Mouse (Mus musculus) kidney, embryonic 16.5 days (tissue): Measurements from ENCODE around the gene Zmynd12. TPM values are rescaled to one million over a fixed set of nuclear protein-coding genes. Genes with fewer than 3 reads are reported as not detected.

Source experiments
- ATAC-seq: fragments of 200-750 bp; cut with Nextera tagmentation; 2 replicates; pipeline ENCODE4 v1.8.0; 2017; ENCODE audit warnings: moderate TSS enrichment; ENCODE audit not compliant: low FRiP score, low TSS enrichment
- H3K27ac ChIP-seq: fragments of 300-500 bp; sonication (generic); 2 replicates; pipeline ENCODE4 v1.5.1; 2014; ENCODE audit warnings: low read length
- H3K27me3 ChIP-seq: fragments of 300-500 bp; sonication (generic); 2 replicates; pipeline ENCODE4 v1.6.1; 2014; ENCODE audit warnings: low read length, control low read depth, mixed read lengths; ENCODE audit not compliant: insufficient read depth
- H3K36me3 ChIP-seq: fragments of 300-500 bp; sonication (generic); 2 replicates; pipeline ENCODE4 v1.6.1; 2014; ENCODE audit warnings: low read length, control low read depth, mixed read lengths; ENCODE audit not compliant: insufficient read depth
- H3K4me1 ChIP-seq: fragments of 300-500 bp; sonication (generic); 2 replicates; pipeline ENCODE4 v1.6.1; 2014; ENCODE audit warnings: low read length, control low read depth, mixed read lengths; ENCODE audit not compliant: insufficient read depth
- H3K4me2 ChIP-seq: fragments of 300-500 bp; sonication (generic); replicated peaks from 2 replicates; pipeline ENCODE4 v1.6.1; 2014; ENCODE audit warnings: low read depth, low read length
- H3K4me3 ChIP-seq: fragments of 300-500 bp; sonication (generic); 2 replicates; pipeline ENCODE4 v1.5.1; 2014; ENCODE audit warnings: mild to moderate bottlenecking, low read length
- H3K9ac ChIP-seq: fragments of 300-500 bp; sonication (generic); replicated peaks from 2 replicates; pipeline ENCODE4 v1.6.1; 2014; ENCODE audit warnings: low read length
- H3K9me3 ChIP-seq: fragments of 300-500 bp; sonication (generic); 2 replicates; pipeline ENCODE4 v1.6.1; 2016; ENCODE audit warnings: low read length, control low read depth
- WGBS: fragments of 180-500 bp; shearing (Covaris S2); extraction: QIAGEN DNeasy Blood & Tissue Kit; methylation state at CpG from one replicate; pipeline ENCODE4 v1.1.7; 2014; 5-methylcytosine and 5-hydroxymethylcytosine counted together
- polyA plus RNA-seq: library from polyadenylated mRNA; unstranded; fragments of >200 nt; fragmentation: Nextera tagmentation; extraction: Ambion mirVana; gene quantifications from 2 replicates; pipeline ENCODE4 v1.2.1, GENCODE M21; 2015

The Zmynd12 gene
- polyA plus RNA-seq, 1 experiment from 2014 or later = 0.87 TPM

DNA sequence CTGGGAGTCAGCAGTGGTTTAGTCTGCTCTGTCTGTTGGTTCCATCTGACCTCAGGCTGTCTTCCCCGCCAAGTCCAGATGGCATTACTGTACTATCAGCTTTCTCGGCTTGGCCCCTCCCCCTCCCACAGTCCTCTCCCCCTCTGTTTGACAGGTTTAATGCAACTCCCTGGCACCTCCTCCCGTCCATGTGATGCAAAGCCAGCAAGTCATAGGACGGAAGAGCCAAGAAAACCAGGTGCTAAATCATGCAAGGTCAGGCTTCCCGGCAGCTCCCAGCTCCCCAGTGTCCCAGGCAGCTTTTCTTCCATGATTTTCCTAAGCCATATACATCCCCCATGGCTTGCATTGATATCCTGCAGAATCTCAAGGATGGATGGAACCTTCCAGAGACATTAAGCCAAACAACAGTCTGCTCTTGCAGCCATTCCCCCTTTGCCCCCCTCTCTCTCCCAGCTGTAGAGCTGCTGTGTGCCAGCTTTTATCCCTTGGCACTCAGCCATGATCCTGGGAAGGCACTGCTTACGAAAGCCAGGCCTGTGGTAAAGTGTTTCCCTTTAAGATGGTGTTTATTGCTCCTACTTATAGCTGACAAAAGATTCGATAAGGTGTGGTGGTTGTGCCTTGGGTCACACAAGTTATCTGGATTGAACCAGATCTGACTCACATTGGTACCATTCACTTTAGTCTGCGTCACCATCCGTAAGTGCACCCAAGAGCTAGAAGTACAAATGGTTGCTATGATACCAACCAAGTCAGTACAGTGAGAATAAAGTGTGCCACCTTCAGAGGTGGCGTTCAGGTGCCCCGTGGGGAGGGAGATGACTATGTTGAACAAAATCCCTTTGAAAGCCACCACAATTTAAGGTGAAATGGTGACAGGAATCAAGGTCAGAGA lies 40.5 kb downstream of the Zmynd12 start:
- H3K9ac ChIP-seq = no peak overlapping the region
- no peaks in the 10 kb centered on the region for H3K36me3 ChIP-seq
- H3K27ac ChIP-seq = peak overlapping the region; percentile 31; the same call in 1 of the 2 replicates
- peak; percentile 77 for ATAC-seq
- WGBS = 39% methylated on average over 11 of the region's 11 CpGs
- no peaks in the 10 kb centered on the region for H3K27me3 ChIP-seq
- H3K4me3 ChIP-seq = no peak overlapping the region
- no peak overlapping the region for H3K4me2 ChIP-seq
- no peaks in the 10 kb centered on the region for H3K9me3 ChIP-seq
- H3K4me1 ChIP-seq = peaks cover 27% of the 10 kb centered on the region

DNA sequence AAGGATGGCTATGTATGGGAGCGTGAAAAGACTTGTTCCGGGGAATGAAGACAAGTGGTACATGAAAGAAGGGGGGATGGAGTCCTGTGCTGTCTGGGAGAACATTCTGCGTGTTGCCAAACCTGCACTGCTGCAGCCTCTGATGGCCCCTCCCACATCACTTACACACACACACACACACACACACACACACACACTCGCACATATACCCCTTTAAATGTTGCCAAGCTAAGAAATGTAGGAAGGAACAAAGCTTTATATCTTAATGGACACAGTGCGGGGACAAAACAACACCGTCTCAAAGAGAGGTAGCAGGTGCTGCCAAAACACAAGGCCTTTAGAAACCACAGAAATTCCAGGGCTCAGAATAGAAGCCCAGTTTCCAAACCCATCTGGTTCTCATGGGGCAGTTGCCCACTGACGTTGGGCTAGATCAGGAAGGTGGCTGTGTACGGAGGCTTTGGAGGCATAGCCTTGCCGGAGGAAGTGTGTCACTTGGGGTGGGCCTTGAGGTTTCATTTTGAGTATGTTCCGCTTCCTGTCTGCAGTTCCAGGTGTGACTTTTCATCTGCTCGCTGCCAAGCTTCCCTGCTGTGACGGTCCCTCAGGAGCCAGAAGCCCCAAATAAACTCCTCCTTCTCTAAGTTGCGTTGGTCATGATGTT lies 41.3 kb downstream of the Zmynd12 start:
- Histone ChIP-seq H3K9me3 (no peaks in the 10 kb centered on the region), H3K4me3 (no peak overlapping the region), H3K4me1 (peaks cover 27% of the 10 kb centered on the region), H3K9ac (no peak overlapping the region), H3K36me3 (no peaks in the 10 kb centered on the region), H3K4me2 (no peak overlapping the region), H3K27me3 (no peaks in the 10 kb centered on the region), H3K27ac (peak overlapping the region; percentile 31; the same call in 1 of the 2 replicates)
- ATAC-seq = no peak
- WGBS = 64% methylated on average over 13 of the region's 13 CpGs

DNA sequence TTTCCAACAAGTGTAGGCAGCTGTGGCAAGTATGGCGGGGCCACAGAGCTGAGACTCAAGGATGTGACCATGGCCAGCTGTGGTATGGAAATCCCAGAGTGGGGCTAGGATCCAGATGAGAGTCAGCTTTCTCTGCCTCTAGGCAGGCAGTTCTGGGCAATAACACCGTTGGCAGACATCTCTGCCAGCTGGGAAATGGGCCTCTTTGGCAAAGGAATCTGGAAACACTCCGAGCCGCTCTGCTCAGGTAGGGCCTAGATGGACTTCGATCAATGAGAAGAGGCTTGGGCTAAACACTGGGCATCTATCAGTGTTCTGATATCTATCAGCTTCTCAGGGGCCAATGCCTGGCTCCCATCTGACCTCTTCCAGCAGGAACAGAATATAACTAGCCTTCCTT lies 43.2 kb downstream of the Zmynd12 start:
- Histone ChIP-seq H3K36me3 (no peaks in the 10 kb centered on the region), H3K27ac (no peak overlapping the region), H3K4me3 (no peak overlapping the region), H3K9me3 (no peaks in the 10 kb centered on the region), H3K27me3 (no peaks in the 10 kb centered on the region), H3K4me2 (no peak overlapping the region), H3K4me1 (peaks cover 23% of the 10 kb centered on the region), H3K9ac (no peak overlapping the region)
- WGBS = 93% methylated on average over 5 of the region's 5 CpGs
- ATAC-seq = no peak

DNA sequence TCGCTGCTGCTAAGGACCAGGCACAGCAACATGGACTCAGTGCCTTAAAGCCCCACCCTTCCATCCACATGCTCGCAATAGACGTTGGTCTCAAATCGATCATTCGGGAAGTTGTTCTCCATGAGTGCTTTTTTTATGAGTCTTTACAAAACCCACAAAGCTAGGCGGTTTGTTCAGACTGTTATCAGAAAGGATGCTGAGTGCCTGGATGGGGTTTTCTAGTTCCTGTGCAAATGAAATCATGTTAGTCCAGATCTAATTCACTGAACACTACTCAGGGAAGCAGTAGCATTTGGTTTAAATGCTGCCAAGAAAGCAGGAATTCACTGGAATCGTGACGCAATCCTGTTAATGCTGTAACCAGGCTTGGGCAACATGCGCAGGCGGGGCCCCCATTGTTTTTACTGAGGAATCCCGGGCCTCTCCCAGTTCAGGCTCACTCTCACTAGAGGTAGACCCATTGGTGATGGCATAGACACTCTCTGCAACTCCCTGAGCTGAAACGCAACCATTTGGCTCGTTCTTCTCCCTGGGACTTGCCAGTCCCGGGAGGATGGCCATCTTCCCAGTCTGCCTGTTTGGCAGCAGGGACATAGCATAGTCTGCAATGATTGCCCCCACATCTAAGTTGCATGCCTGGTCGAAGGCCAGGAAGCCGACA lies 45.2 kb downstream of the Zmynd12 start:
- Histone ChIP-seq H3K9me3 (no peaks in the 10 kb centered on the region), H3K36me3 (no peaks in the 10 kb centered on the region), H3K27me3 (no peaks in the 10 kb centered on the region), H3K4me2 (no peak overlapping the region), H3K4me3 (no peak overlapping the region), H3K4me1 (peaks cover 15% of the 10 kb centered on the region), H3K9ac (no peak overlapping the region), H3K27ac (no peak overlapping the region)
- 80% methylated on average over 16 of the region's 16 CpGs for WGBS
- ATAC-seq = no peak

DNA sequence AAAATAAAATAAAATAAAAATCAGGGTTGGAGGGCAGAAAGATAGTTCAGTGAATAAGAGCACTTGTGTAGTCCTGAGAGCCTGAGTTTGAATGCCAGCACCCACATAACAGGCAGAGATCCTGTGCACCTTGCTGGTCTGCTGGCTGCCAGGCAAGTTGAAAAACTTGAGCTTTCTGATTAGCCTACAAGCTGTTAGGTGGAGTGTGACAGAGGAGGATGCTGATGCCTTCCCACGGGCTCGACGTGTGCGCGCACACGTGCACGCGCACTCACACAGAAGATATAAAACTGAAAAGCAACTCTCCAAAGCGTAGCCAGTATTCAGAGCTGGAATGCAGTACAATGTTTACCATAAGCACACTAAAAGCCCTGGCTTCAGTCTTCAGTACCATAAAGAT lies 49.9 kb downstream of the Zmynd12 start:
- Histone ChIP-seq H3K9me3 (no peaks in the 10 kb centered on the region), H3K27me3 (no peaks in the 10 kb centered on the region), H3K4me1 (peaks cover 7% of the 10 kb centered on the region; the same call in 1 of the 2 replicates), H3K4me3 (no peak overlapping the region), H3K4me2 (no peak overlapping the region), H3K9ac (no peak overlapping the region), H3K27ac (no peak overlapping the region), H3K36me3 (no peaks in the 10 kb centered on the region)
- WGBS = 42% methylated on average over 9 of the region's 9 CpGs
- peak; percentile 69; the same call in 1 of the 2 replicates for ATAC-seq

DNA sequence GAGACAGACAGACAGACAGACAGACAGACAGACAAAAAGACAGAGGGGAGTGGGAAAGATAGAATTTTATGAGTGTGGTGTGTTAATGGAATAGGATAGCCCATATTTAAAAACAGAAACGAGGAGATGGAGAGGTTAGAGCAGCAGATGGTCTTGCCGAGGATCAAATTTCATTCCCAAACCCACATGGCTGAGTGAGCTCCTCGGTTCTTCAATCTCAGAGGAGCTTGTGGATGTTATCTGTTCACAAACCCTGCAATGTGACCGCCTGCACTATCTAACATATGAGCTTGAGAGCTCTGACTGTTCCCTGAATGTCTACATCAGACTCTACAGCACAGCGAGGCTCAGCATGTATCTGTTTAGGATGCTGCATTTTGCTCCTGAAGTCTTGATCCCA lies 50.5 kb downstream of the Zmynd12 start:
- Histone ChIP-seq H3K27me3 (no peaks in the 10 kb centered on the region), H3K27ac (no peak overlapping the region), H3K4me2 (no peak overlapping the region), H3K9me3 (no peaks in the 10 kb centered on the region), H3K36me3 (no peaks in the 10 kb centered on the region), H3K9ac (no peak overlapping the region), H3K4me3 (no peak overlapping the region), H3K4me1 (peaks cover 7% of the 10 kb centered on the region; the same call in 1 of the 2 replicates)
- peak; percentile 21; the same call in 1 of the 2 replicates for ATAC-seq
- 16% methylated on average over 5 of the region's 5 CpGs for WGBS

DNA sequence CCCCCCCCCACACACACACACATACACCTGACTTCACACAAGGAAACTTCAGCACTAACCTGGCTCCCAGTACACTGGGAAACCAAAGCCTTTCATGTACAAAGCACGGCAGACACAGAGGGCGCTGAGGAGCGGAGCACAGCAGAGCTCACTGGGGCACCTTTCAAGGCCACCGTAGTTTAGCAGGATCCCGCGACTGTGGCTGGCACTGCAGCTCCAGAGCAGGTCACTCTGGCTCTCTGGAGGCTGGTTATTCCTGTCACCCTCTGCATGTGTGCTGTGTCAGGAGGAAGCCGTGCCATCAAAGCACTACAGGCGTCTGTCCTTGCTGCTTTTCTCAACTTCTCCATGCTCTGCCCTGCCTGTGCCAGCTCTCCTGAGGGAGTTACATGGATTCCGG lies 60.4 kb downstream of the Zmynd12 start:
- H3K36me3 ChIP-seq = no peaks in the 10 kb centered on the region
- ATAC-seq = no peak

DNA sequence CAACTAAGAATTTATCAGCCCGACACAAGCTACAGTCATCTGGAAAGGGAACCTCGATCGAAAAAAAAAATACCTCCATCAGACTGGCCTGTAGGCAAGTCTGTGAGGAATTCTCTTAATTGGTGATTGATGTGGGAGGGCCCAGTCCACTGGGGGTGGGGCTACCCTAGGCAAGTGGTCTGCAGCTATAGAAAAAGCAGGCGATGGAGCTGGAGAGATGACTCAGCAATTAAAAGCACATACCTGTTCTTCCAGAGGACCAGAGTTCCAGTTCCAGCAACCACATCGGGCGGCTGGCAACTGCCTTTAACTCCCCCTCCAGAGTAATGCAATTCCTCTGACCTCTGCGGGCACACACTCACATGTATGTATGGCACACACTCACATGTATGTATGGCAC lies 62.3 kb downstream of the Zmynd12 start:
- 74% methylated on average over 7 of the region's 7 CpGs for WGBS
- H3K27ac ChIP-seq = no peak overlapping the region
- H3K9me3 ChIP-seq = no peaks in the 10 kb centered on the region
- H3K9ac ChIP-seq = no peak overlapping the region
- no peak for ATAC-seq
- H3K27me3 ChIP-seq = no peaks in the 10 kb centered on the region
- H3K36me3 ChIP-seq = no peaks in the 10 kb centered on the region
- no peak overlapping the region for H3K4me3 ChIP-seq
- H3K4me2 ChIP-seq = no peak overlapping the region
- peaks cover 5% of the 10 kb centered on the region; the same call in 1 of the 2 replicates for H3K4me1 ChIP-seq

More for the DNA sequence above, 60.4 kb downstream of the Zmynd12 start:
- Histone ChIP-seq H3K9ac (no peak overlapping the region), H3K27ac (no peak overlapping the region), H3K27me3 (no peaks in the 10 kb centered on the region), H3K9me3 (no peaks in the 10 kb centered on the region), H3K4me2 (no peak overlapping the region), H3K4me1 (peaks cover 5% of the 10 kb centered on the region; the same call in 1 of the 2 replicates), H3K4me3 (no peak overlapping the region)
- 60% methylated on average over 9 of the region's 9 CpGs for WGBS

DNA sequence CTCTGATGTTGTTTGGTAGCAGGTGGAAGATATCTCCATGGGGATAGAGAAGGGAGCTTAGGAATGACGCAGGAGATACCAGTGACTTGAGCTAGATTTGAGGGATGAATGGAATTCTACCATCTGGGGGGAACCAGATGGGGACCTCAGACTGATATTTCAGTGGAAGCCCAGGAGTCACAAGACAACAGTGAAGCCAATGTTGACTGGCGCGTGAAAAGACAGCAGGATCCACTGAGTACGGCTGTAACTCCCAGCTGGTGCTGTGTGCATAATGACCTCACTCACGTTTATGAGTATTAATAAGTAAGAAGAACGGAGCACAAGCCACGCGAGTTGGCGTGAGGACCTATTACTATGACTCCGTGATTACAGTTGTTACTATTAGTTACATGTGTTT lies 67.1 kb downstream of the Zmynd12 start:
- H3K4me2 ChIP-seq = no peak overlapping the region
- no peak overlapping the region for H3K9ac ChIP-seq
- H3K9me3 ChIP-seq = no peaks in the 10 kb centered on the region
- no peak for ATAC-seq
- WGBS = 93% methylated on average over 10 of the region's 10 CpGs
- no peak overlapping the region for H3K4me3 ChIP-seq
- H3K36me3 ChIP-seq = no peaks in the 10 kb centered on the region
- H3K27me3 ChIP-seq = peaks cover 20% of the 10 kb centered on the region; the same call in 1 of the 2 replicates
- no peak overlapping the region for H3K27ac ChIP-seq
- H3K4me1 ChIP-seq = peaks cover 8% of the 10 kb centered on the region; the same call in 1 of the 2 replicates
